Mouse (Mus musculus): ENCODE results near the gene Fgf22. TPM values are rescaled to one million over a fixed set of nuclear protein-coding genes. Genes with fewer than 3 reads are reported as not detected.

The Fgf22 gene
- polyA plus RNA-seq, 1 experiment from 2014 or later: 0.09 TPM

DNA sequence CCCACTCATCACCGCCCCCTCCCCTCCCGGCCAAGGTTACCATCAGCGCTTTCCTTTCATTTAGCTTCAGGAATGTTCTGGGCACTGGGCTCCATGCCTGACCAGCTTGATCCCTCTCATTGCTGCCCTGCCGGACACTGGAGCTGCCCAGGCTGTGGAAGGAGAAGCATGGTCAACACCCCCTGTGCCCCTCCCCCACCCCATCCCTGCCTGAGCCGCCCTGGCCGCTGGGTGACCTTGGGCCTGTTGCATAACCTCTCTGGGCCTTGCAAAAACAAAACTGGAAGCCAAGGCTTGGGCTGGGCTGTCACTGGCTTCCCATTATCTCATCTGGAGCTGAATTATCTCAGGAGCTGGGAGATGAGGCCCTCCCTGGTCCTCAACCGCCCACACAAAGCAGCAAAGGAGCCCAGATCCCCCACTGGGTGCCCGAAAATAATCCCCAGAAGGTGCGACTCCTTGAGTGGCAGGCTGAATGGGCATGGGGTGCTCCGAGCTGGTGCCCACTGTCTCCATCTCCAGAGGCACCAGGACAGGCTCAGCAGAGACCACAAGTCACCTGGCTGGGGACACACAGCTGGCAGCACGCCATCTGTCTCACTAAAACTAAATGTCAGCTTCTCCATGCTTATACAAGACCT, 47.6 kb downstream of the Fgf22 start:
- 0 out of 2 replicates have a peak, but pooled peaks have one; percentile 13 for ATAC-seq
- Histone ChIP-seq H3K9me3 (no peaks in the 10 kb centered on the region), H3K9ac (no peak overlapping the region), H3K4me1 (replicated peaks) (peaks cover 48% of the 10 kb centered on the region), H3K27ac (no peak overlapping the region), H3K4me2 (replicated peaks) (0 out of 2 replicates have a peak overlapping the region, but pooled peaks have one; percentile 12), H3K36me3 (no peaks in the 10 kb centered on the region), H3K27me3 (replicated peaks) (no peaks in the 10 kb centered on the region), H3K4me3 (replicated peaks) (no peak overlapping the region)
- WGBS: 46% methylated on average over 11 of the region's 11 CpGs

DNA sequence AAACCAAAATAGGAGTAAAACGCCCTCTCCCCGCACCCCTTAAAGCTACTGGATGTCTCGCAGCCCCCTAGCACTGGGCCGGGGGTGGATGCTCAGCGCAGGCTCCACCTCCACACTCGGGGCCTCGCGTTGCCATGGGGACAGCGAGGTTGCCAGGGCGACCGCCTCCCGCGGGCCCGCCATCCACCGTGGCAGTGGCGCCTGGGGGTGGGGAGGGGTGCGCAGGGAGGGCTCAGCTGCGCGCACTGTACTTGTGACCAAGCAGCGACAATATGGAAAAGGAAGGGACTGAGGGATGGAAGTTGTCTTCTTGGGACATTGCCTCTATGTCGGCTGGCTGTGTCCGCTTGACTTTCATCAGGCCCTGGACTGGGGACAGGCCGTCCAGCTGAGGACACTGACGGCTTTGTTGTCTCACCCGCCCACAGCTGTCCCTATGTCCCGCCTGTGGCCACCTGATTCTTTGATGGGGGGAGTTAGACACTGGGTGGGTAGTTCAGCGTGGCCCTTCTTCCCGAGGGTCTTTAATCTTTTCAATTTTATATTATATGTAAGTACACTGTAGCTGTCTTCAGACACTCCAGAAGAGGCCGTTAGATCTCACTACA, 48.9 kb downstream of the Fgf22 start:
- H3K9me3 ChIP-seq: no peaks in the 10 kb centered on the region
- H3K36me3 ChIP-seq: no peaks in the 10 kb centered on the region
- no peaks in the 10 kb centered on the region for H3K27me3 ChIP-seq (replicated peaks)
- no peak overlapping the region for H3K4me3 ChIP-seq (replicated peaks)
- no peak overlapping the region for H3K27ac ChIP-seq
- peaks cover 46% of the 10 kb centered on the region for H3K4me1 ChIP-seq (replicated peaks)
- peak; percentile 55 for ATAC-seq
- 26% methylated on average over 29 of the region's 29 CpGs for WGBS
- peak overlapping the region; percentile 20; the same call in 1 of the 2 replicates for H3K4me2 ChIP-seq (replicated peaks)
- no peak overlapping the region for H3K9ac ChIP-seq

DNA sequence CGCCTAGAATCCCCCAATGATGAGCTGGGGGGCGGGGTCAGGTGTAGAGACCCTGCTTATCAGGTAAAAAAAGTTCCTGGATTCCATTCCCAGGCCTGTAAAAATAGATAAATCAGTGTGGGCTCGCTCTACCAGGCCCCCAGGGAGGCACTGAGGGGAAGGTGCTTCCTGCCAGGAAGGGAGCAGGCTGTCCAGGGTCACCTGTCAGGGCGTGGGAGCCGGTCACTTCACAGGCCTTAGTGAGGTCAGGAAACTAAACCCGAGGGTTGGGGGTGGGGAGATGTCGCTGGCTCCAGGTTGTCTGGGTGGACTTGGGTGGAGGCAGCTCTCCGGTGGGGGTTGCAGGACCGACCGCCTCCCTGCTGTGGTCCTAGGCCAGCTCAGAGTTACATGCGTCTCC, 50.8 kb downstream of the Fgf22 start:
- Histone ChIP-seq H3K36me3 (0 out of 2 replicates have a peak, but pooled peaks cover 4% of the 10 kb centered on the region), H3K4me1 (replicated peaks) (peaks cover 46% of the 10 kb centered on the region), H3K27me3 (replicated peaks) (no peaks in the 10 kb centered on the region), H3K27ac (no peak overlapping the region), H3K9ac (no peak overlapping the region), H3K9me3 (no peaks in the 10 kb centered on the region), H3K4me3 (replicated peaks) (no peak overlapping the region), H3K4me2 (replicated peaks) (no peak overlapping the region)
- ATAC-seq: no peak
- WGBS: 51% methylated on average over 11 of the region's 11 CpGs

- ATAC-seq: no peak
- Histone ChIP-seq H3K4me2 (replicated peaks) (no peak overlapping the region), H3K27ac (no peak overlapping the region), H3K27me3 (replicated peaks) (no peaks in the 10 kb centered on the region), H3K36me3 (0 out of 2 replicates have a peak, but pooled peaks cover 4% of the 10 kb centered on the region), H3K9me3 (no peaks in the 10 kb centered on the region), H3K9ac (no peak overlapping the region), H3K4me1 (replicated peaks) (peaks cover 46% of the 10 kb centered on the region), H3K4me3 (replicated peaks) (no peak overlapping the region)
- WGBS: 92% methylated on average over 9 of the region's 9 CpGs
These were observed 51.5 kb downstream of the Fgf22 start for GRCm38 (mm10) chr10:79806331-79806730.

DNA sequence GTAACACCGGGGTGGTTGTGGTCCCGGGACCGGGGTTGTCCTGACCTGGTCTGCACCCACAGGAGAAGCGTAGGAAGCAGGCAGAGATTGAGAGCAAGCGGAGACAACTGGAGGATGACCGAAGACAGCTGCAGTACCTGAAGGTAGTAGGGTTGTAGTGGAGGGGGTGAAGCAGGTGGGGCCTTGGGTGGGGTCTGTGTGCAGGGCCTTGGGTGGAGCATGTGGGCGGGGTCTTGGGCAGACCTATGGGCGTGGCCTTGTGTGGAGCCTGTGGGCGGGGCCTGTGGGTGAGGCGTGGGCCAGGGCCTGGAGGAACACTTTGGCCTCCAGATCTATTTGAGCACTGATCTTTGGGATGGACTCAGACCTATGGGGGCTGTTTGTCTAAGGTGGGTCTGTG, 52.1 kb downstream of the Fgf22 start:
- H3K9ac ChIP-seq: no peak overlapping the region
- no peaks in the 10 kb centered on the region for H3K9me3 ChIP-seq
- WGBS: 68% methylated on average over 10 of the region's 10 CpGs
- no peak overlapping the region for H3K27ac ChIP-seq
- ATAC-seq: peak; percentile 30; the same call in 1 of the 2 replicates
- no peaks in the 10 kb centered on the region for H3K27me3 ChIP-seq (replicated peaks)
- peaks cover 47% of the 10 kb centered on the region for H3K4me1 ChIP-seq (replicated peaks)
- H3K4me2 ChIP-seq (replicated peaks): no peak overlapping the region
- H3K4me3 ChIP-seq (replicated peaks): no peak overlapping the region
- 0 out of 2 replicates have a peak, but pooled peaks cover 4% of the 10 kb centered on the region for H3K36me3 ChIP-seq

DNA sequence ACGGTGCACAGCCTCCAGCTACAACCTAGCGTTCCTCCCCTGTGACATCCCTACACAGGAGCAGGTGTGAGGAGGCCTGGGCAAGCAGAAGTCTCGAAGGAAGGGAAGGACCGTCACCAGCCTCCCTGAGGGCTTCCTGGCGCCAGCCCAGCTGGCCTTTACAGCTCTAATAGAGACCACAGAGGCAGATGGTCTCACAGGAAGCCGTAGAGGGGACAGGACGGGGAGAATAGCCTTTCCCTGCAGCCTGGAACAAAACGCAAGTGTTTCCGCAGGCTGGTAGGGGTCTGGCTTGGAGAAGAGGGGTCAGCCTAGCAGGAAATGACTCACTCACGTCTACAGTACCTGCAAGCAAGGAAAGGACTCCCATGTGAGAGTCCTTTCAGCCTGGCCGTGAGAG, 53.0 kb downstream of the Fgf22 start:
- Histone ChIP-seq H3K27ac (no peak overlapping the region), H3K36me3 (0 out of 2 replicates have a peak, but pooled peaks cover 6% of the 10 kb centered on the region), H3K27me3 (replicated peaks) (no peaks in the 10 kb centered on the region), H3K4me3 (replicated peaks) (no peak overlapping the region), H3K4me1 (replicated peaks) (peaks cover 40% of the 10 kb centered on the region), H3K4me2 (replicated peaks) (no peak overlapping the region), H3K9ac (no peak overlapping the region), H3K9me3 (no peaks in the 10 kb centered on the region)
- 60% methylated on average over 11 of the region's 11 CpGs for WGBS
- no peak for ATAC-seq

Other genes starting within 250 kb of the Fgf22 start
- 106 and 121 TPM in 2 replicates for gene Plpp2, start 221.3 kb upstream of the Fgf22 start, polyA plus RNA-seq (2015; fragmentation: Nextera tagmentation; extraction: Ambion mirVana)
- gene Mier2, start 199.9 kb upstream of the Fgf22 start, polyA plus RNA-seq (2015; fragmentation: Nextera tagmentation; extraction: Ambion mirVana): 40.5 and 44.3 TPM in 2 replicates
- gene Theg, start 167.7 kb upstream of the Fgf22 start, polyA plus RNA-seq (2015; fragmentation: Nextera tagmentation; extraction: Ambion mirVana): not detected in 2 replicates
- 0.05 and 0.06 TPM in 2 replicates for gene C2cd4c, start 141.1 kb upstream of the Fgf22 start, polyA plus RNA-seq (2015; fragmentation: Nextera tagmentation; extraction: Ambion mirVana)
- gene Shc2, start 117.2 kb upstream of the Fgf22 start, polyA plus RNA-seq (2015; fragmentation: Nextera tagmentation; extraction: Ambion mirVana): 7.6 and 8.2 TPM in 2 replicates
- not detected in 2 replicates for gene Odf3l2, start 109.3 kb upstream of the Fgf22 start, polyA plus RNA-seq (2015; fragmentation: Nextera tagmentation; extraction: Ambion mirVana)
- 23.6 and 28.6 TPM in 2 replicates for gene Madcam1, start 90.5 kb upstream of the Fgf22 start, polyA plus RNA-seq (2015; fragmentation: Nextera tagmentation; extraction: Ambion mirVana)
- gene Tpgs1, start 85.7 kb upstream of the Fgf22 start, polyA plus RNA-seq (2015; fragmentation: Nextera tagmentation; extraction: Ambion mirVana): 62.8 and 63.0 TPM in 2 replicates
- gene Cdc34, start 72.9 kb upstream of the Fgf22 start, polyA plus RNA-seq (2015; fragmentation: Nextera tagmentation; extraction: Ambion mirVana): 137 and 144 TPM in 2 replicates
- 0.52 and 0.76 TPM in 2 replicates for gene Gzmm, start 66.1 kb upstream of the Fgf22 start, polyA plus RNA-seq (2015; fragmentation: Nextera tagmentation; extraction: Ambion mirVana)
- 1,119 and 1,131 TPM in 2 replicates for gene Bsg, start 50.6 kb upstream of the Fgf22 start, polyA plus RNA-seq (2015; fragmentation: Nextera tagmentation; extraction: Ambion mirVana)
- gene Hcn2, start 38.4 kb upstream of the Fgf22 start, polyA plus RNA-seq (2015; fragmentation: Nextera tagmentation; extraction: Ambion mirVana): 0.18 and 0.23 TPM in 2 replicates
- gene Polrmt, start 8.5 kb upstream of the Fgf22 start, polyA plus RNA-seq (2015; fragmentation: Nextera tagmentation; extraction: Ambion mirVana): 37.8 and 45.5 TPM in 2 replicates
- gene Rnf126, start 11.9 kb downstream of the Fgf22 start, polyA plus RNA-seq (2015; fragmentation: Nextera tagmentation; extraction: Ambion mirVana): 89.8 and 91.6 TPM in 2 replicates
- 14.0 and 16.1 TPM in 2 replicates for gene Fstl3, start 22.2 kb downstream of the Fgf22 start, polyA plus RNA-seq (2015; fragmentation: Nextera tagmentation; extraction: Ambion mirVana)
- 0.09 TPM in 1 of 2 replicates, not detected in the other for gene Prss57, start 35.9 kb downstream of the Fgf22 start, polyA plus RNA-seq (2015; fragmentation: Nextera tagmentation; extraction: Ambion mirVana)
- gene Palm, start 38.5 kb downstream of the Fgf22 start, polyA plus RNA-seq (2015; fragmentation: Nextera tagmentation; extraction: Ambion mirVana): 48.1 and 48.5 TPM in 2 replicates
- gene Misp, start 65.9 kb downstream of the Fgf22 start, polyA plus RNA-seq (2015; fragmentation: Nextera tagmentation; extraction: Ambion mirVana): 141 and 154 TPM in 2 replicates
- gene Ptbp1, start 99.4 kb downstream of the Fgf22 start, polyA plus RNA-seq (2015; fragmentation: Nextera tagmentation; extraction: Ambion mirVana): 307 and 314 TPM in 2 replicates
- gene Prtn3, start 119.4 kb downstream of the Fgf22 start, polyA plus RNA-seq (2015; fragmentation: Nextera tagmentation; extraction: Ambion mirVana): 3.7 and 3.9 TPM in 2 replicates
- gene Plppr3, start 119.6 kb downstream of the Fgf22 start, polyA plus RNA-seq (2015; fragmentation: Nextera tagmentation; extraction: Ambion mirVana): 31.3 and 32.7 TPM in 2 replicates
- gene Elane, start 131.2 kb downstream of the Fgf22 start, polyA plus RNA-seq (2015; fragmentation: Nextera tagmentation; extraction: Ambion mirVana): 1.1 and 2.6 TPM in 2 replicates
- not detected in 2 replicates for gene Cfd, start 135.8 kb downstream of the Fgf22 start, polyA plus RNA-seq (2015; fragmentation: Nextera tagmentation; extraction: Ambion mirVana)
- gene Med16, start 153.8 kb downstream of the Fgf22 start, polyA plus RNA-seq (2015; fragmentation: Nextera tagmentation; extraction: Ambion mirVana): 37.3 and 39.8 TPM in 2 replicates
- gene Gm26602, start 155.8 kb downstream of the Fgf22 start, polyA plus RNA-seq (2015; fragmentation: Nextera tagmentation; extraction: Ambion mirVana): 17.7 TPM in 1 of 2 replicates, not detected in the other
- 0.52 and 1.1 TPM in 2 replicates for gene Kiss1r, start 161.9 kb downstream of the Fgf22 start, polyA plus RNA-seq (2015; fragmentation: Nextera tagmentation; extraction: Ambion mirVana)
- 108 and 116 TPM in 2 replicates for gene R3hdm4, start 166.1 kb downstream of the Fgf22 start, polyA plus RNA-seq (2015; fragmentation: Nextera tagmentation; extraction: Ambion mirVana)
- 18.7 and 19.0 TPM in 2 replicates for gene Arid3a, start 172.0 kb downstream of the Fgf22 start, polyA plus RNA-seq (2015; fragmentation: Nextera tagmentation; extraction: Ambion mirVana)
- gene Wdr18, start 205.1 kb downstream of the Fgf22 start, polyA plus RNA-seq (2015; fragmentation: Nextera tagmentation; extraction: Ambion mirVana): 90.3 and 94.8 TPM in 2 replicates
- 0.11 TPM in 2 replicates for gene Grin3b, start 215.6 kb downstream of the Fgf22 start, polyA plus RNA-seq (2015; fragmentation: Nextera tagmentation; extraction: Ambion mirVana)
- gene Tmem259, start 229.3 kb downstream of the Fgf22 start, polyA plus RNA-seq (2015; fragmentation: Nextera tagmentation; extraction: Ambion mirVana): 18.1 and 19.6 TPM in 2 replicates
- 239 and 242 TPM in 2 replicates for gene Cnn2, start 233.5 kb downstream of the Fgf22 start, polyA plus RNA-seq (2015; fragmentation: Nextera tagmentation; extraction: Ambion mirVana)
- 3.0 and 3.7 TPM in 2 replicates for gene Abca7, start 241.4 kb downstream of the Fgf22 start, polyA plus RNA-seq (2015; fragmentation: Nextera tagmentation; extraction: Ambion mirVana)

Measured in intestine, embryonic 15.5 days (tissue).